Mouse (Mus musculus) 3T3-L1 (cell line): ENCODE measurements around the gene Rpl19.

Experiments used
- DNase-seq: peaks from one replicate; pipeline ENCODE4 v3.0.0-alpha.2; 2015; ENCODE audit warnings: low read depth, low spot score

Gene Rpl19

DNA sequence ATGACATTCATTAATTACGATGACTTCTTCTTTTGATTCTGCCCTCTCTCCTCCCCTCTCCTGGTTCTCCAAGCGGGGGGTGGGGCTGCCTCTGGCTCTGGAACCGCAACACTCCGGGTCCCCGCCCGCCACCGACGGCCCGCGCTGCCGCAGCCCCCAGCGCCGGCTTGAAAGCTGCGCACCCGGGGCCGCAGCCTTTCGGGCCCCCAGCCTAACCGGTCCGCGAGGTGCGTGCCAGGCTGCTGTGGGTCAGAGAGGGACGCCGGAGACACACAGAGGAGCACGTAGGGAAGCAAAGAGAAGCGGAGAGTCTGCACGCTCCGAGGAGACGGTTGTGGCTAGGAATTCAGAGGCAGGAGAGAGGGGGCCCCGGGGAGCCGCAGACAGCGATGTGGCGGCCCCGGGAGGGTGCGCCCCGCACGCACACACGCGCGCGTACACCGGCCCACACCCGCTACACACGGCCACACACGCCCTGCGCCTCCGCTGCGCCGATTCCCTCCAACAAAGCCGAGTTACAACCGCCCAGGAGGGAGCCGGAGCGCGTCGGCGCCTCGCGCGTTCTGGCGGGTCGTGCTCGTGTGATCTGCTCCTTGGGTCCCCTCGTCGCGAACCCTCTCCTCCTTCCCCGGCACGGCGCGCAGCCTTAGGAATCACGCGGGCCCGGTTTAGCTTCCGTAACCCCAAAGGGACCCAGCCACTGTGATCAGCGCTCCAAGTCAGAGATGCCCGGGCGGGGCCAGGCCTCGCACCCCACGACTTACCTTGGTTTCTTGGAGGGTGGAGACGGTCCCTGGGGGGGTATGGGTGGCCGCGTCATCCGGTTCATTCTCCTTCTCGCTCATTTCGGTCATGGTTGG lies 25.8 kb downstream of the Rpl19 start:
- no peak for DNase-seq

DNA sequence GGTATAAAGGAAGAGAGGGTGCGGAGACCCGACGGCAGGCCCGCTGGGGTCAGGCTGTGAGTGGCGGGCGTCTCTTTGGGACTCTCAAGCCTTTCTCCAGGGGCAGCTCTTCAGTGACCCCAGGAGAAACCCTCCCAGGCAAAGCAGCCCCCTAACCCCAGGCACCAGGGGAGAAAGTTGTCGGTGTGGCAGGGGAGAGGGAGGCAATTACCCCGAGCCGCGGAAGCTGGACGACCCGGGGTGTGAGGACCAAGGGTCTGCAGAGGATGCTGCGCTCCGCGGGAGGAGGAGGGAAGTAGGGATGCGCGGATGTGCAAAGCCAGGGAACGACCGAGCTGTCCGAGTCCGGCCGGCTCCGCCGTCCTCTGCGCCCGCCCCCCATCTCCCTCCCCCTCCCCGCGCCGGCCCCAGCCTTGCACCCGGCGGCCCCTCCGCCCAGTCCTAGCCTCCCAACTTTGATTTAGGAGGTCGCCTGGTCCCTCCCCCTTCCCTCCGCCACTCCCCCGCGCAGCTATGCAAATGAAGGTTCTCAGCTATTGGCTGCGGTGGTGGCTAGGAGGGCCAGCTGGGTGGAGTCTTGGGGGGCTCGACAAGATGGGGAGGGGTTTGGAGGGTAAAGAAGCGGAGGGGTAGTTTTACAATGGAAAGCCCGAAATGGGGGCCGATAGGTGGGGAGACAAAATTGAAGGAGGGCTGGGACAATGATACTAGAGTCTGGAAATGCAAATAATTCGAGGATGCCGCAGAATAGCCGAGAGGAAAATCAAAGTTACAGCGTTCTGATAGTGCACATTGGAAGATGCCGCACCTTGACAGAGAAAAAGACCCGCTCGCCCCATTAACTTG lies 26.7 kb downstream of the Rpl19 start, which contains the start of gene Stac2:
TSS of gene Stac2 (minus strand) at position 474 of the 846 bp plus-strand sequence.
- DNase-seq = no peak

GRCm38 (mm10) chr11:98057466-98057865 lies 31.0 kb downstream of the Rpl19 start:
- DNase-seq = peak; percentile 77

DNA sequence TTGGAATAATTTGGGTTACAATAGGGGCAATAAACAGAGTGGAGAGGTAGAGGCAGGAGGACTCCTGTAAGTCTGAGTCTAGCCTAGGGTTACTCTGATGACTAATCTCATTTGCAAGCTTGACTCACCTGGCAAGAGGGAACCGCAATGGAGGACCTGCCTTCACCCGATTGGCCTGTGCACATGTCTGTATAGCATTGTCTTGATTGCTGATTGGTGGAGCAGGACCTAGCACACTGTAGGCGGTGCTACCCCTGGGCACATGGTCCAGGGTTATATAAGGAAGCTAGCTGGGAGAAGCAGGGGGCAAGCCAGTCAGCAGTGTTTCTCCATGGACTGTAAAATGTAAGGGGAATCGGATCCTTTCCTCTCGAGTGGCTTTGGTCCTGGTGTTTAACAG lies 31.5 kb downstream of the Rpl19 start:
- DNase-seq = peak; percentile 93

GRCm38 (mm10) chr11:98059662-98060061 lies 33.2 kb downstream of the Rpl19 start:
- DNase-seq = peak; percentile 51

GRCm38 (mm10) chr11:98060104-98060692 lies 33.7 kb downstream of the Rpl19 start:
- no peak for DNase-seq

- no peak for DNase-seq
These were observed 34.9 kb downstream of the Rpl19 start for GRCm38 (mm10) chr11:98061441-98061840.

DNA sequence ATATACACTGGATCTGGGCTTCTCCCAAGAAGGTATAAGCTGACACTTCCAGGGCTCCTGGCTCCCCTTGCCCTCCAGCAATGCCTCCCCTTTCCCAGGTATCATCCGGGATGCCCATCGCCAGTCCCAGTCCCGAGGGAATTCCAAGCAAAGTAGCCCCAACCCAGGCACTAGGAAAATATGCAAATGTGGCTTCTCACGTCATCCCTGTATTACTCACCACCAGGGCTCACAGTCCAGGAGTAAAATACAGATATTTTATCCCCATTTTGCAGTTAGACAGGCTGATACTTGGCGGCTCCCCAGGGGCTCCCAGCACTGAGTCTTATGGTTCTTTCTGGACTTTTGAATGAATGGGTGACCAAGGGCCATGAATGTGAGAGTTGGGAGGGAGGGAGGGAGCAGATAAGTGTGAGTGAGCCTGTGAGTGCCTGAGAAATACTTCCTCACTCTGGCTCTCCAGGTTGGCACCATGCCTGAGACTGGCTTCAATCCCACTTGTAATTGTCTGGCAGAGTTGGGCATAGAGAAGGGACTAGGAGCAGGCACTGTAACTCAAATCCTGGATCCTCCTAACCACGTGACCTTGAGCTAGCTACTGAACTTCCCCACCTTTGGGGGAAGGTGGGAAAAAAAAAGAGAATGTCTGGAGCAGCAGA lies 35.5 kb downstream of the Rpl19 start:
- peak; percentile 91 for DNase-seq

- no peak for DNase-seq
These were observed 39.7 kb downstream of the Rpl19 start for GRCm38 (mm10) chr11:98066201-98066600.

DNA sequence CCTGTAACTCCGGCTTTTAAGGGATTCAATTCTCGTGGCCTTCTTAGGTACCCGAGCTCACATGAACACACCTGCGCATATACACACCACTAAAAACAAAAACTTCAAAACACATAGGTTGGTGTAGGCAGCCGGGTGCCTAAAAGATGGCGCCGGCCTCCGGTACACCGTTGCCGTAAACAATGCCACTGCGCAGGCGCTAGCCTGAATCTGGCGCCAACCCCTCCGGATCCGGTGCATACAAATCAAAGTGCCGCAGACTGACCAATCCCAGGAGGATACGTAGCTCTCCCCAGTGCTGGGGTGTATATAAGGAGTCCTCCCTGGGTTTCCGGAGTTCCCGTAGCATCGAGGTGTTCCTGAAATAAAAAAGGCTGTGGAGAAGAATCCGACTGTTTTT lies 40.7 kb downstream of the Rpl19 start:
- DNase-seq = no peak

GRCm38 (mm10) chr11:98073442-98073841 lies 46.9 kb downstream of the Rpl19 start:
- DNase-seq = no peak

GRCm38 (mm10) chr11:98075195-98075808 lies 48.8 kb downstream of the Rpl19 start:
- DNase-seq = peak; percentile 93

GRCm38 (mm10) chr11:98077086-98077485 lies 50.6 kb downstream of the Rpl19 start:
- DNase-seq = no peak
